Mouse (Mus musculus) heart, postnatal 10 days (tissue): Measurements from ENCODE around the gene Ccdc159. TPM values are rescaled to one million over a fixed set of nuclear protein-coding genes. Genes with fewer than 3 reads are reported as not detected.
A peak's percentile ranks its signal among the peaks of the same experiment; 100 is the strongest.

Experiments used
- DNase-seq, 2 experiments: peaks; one replicate each; pipeline ENCODE4 v3.0.0; 2021
- intact Hi-C: fragments of 180-260 bp; cut with DNase I; formaldehyde crosslinking; loops from one replicate; pipeline ENCODE4 v1.15.1; 2025
- total RNA-seq, 2 experiments: library from RNA; stranded (reverse); gene quantifications; 2 replicates each; pipeline ENCODE4 v1.2.3; 2021

The Ccdc159 gene
- total RNA-seq, 2 experiments from 2014 or later: 0.74 to 1.0 TPM

DNA sequence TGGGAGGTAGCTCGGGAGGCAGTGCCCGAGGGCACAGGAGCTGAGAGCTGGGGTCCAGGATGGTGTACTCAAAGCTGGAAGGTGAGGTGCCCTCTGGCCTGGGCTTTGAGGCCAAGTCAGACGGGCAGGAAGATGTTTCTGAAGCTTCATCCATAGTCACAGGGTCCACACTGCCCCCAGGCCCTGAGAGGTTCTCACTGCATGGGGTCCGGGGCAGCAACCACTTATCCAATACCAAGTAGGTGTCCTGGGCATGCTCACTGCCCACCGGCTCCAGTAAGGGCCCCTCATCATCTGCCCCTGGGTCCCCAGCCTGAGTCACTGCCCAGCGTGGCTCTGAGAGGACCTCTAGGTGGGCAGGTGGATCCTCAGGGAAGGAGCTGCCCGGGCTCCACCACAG lies 32.0 kb downstream of the Ccdc159 start:
- intact Hi-C loops: no loop called here
- no peak for DNase-seq

DNA sequence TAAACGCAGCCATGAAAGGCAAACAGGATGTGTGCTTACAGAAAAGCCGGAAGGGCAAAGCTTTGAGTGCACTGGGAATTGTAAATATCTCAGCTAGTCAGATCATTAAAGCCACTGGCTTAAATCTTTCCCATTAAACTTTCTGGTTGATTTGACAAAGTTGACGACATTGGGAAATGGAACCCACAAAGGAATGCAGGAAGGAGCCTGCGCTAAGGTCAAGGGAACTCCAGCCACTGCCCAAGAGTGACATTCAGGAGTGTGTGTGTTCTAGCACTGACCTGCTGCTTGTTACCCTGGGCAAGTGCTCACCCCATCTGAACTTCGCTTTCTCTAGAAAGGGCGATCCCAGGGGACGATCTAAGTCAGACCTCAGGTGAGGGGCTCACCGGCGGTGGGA lies 32.9 kb downstream of the Ccdc159 start:
- no peak for DNase-seq
- intact Hi-C loops: no loop called here

- intact Hi-C loops: no loop called here
- DNase-seq: no peak
Measured at GRCm38 (mm10) chr9:21960558-21961208, 33.4 kb downstream of the Ccdc159 start.

GRCm38 (mm10) chr9:21961366-21961980 lies 34.2 kb downstream of the Ccdc159 start:
- intact Hi-C loops: no loop called here
- DNase-seq: no peak

DNA sequence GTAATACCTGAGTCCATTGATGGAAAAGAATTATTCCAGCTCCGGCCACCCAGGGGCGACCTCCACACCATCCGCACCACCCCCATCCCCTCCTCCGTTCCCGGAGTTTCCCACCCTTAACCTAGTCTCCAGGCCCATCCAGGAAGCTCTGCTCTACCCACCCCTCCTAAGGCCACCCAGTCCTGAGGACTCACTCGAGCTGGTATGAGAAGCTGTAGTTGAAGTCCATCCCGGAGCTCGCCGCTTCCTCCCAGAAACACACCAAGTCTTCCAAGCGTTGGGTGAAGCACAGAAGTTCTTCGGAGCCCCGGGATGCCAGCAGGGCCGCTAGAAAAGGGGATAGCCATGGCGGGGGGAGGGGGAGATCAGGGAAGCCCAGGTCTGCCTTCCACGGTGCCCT lies 34.7 kb downstream of the Ccdc159 start:
- peak in 1 of 2 experiments; percentile 30 for DNase-seq
- intact Hi-C loops: no loop called here

GRCm38 (mm10) chr9:21962416-21963059 lies 35.3 kb downstream of the Ccdc159 start:
- intact Hi-C loops: no loop called here
- DNase-seq: peak; percentile 72 to 76

GRCm38 (mm10) chr9:21963417-21963816 lies 36.1 kb downstream of the Ccdc159 start, which contains the start of gene Epor:
Gene Epor, minus strand, starts transcription at chr9:21963506.
- DNase-seq: peak; percentile 68 to 72
- intact Hi-C loops: no loop called here

DNA sequence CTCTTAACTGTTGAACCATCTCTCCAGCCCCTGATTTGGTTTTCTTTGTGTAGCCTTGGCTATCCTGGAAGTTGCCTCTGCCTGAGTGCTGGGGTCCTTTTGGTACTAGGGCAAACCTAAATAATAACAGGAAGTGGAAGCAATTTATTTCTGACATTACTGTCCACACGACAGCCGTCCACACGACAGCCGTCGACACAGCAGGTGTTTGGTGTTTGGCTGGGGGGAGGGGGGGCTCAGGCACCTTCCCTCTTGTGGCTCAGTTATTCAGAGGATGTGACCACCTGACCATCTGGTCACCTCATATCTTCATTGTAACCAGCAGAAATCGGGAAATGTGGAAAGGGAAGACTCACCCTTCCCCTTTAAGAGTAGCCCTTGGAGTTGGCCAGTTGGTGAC lies 41.6 kb downstream of the Ccdc159 start:
- intact Hi-C loops: no loop called here

DNA sequence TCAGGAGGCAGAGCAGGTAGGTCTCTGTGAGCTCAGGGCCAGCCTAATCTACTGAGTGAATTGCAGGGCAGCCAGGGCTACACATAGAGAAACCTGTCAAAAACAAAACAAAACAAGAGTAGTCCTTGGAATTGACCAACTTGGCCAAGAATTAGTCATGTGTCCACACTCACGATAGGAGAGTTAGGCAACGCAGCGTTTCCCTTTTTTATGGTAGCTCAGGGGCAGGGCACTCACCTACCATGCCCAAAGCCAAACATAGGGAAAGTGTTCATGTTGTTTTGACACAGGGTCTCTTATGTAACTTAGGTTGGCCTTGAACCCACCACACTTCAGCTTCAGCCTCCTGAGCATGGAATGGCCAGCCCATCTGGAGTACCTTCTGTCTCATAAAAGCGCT lies 42.0 kb downstream of the Ccdc159 start:
- intact Hi-C loops: no loop called here

More for the DNA sequence above, 41.6 kb downstream of the Ccdc159 start:
- no peak for DNase-seq

GRCm38 (mm10) chr9:21976626-21977175 lies 49.4 kb downstream of the Ccdc159 start:
- no peak for DNase-seq
- intact Hi-C loops: loop anchor here (5.0 kb wide), 2 partner anchors 76 to 181 kb away; partner anchors contain the start of genes Elavl3 and Pigyl

More for the DNA sequence above, 42.0 kb downstream of the Ccdc159 start:
- no peak for DNase-seq

- DNase-seq: no peak
- intact Hi-C loops: loop anchor here (5.0 kb wide), 2 partner anchors 75 to 180 kb away; partner anchors contain the start of genes Elavl3 and Pigyl
Measured at GRCm38 (mm10) chr9:21977331-21977730, 50.1 kb downstream of the Ccdc159 start.

DNA sequence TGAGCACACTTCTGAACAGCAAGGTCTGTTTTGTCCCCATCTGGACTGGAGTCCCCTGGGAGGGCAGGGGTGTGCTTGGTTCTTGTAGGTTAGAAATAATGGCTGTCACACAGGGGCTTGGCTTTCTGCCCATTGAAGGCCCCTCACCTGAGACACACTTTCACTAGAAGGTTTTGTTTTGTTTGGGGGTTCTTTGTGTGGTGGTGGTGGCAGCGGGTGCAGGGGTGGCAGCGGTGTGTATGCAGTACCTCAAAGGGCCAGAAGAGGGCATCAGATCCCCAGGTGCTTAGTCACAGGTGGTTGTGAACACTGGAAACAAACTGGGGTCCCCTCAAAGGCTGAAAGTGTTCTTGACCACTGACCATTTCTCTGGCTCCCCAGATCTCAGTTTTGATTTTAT lies 50.7 kb downstream of the Ccdc159 start:
- intact Hi-C loops: loop anchor here (5.0 kb wide), 2 partner anchors 74 to 179 kb away; partner anchors contain the start of genes Elavl3 and Pigyl

DNA sequence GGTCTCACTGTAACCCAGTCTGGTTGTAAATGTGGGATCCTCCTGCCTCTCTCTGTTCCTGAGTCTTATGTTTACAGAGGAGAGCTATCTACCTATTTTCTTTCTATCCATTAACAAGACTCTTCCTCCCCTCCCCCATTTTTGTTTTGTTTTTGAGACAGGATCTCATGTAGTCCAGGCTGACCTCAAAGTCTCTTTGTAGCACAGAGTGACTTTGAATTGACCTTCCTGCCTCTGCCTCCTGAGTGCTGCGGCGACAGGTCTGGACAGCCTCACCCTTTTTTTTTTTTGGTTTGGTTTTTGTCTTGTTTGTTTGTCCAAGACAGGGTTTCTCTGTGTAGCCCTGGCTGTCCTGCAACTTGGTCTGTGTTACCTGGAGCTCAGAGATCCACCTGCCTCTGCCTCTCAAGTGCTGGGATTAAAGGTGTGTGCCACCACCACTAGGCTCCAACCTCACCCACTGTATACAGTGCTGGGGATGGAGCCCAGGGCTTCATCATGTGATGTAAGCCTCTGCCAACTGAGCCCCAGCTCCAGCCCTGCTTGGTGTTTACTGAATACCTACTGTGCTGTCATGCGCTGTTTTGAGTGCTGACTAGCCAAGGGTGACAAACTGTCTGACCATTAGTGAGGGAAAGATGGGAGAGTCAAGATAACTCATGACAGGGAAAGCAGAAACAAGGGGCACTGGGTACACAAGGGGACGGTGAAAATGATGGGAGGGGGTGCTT lies 51.3 kb downstream of the Ccdc159 start:
- intact Hi-C loops: loop anchor here (5.0 kb wide), 2 partner anchors 74 to 179 kb away; partner anchors contain the start of genes Elavl3 and Pigyl
- no peak for DNase-seq

More for the DNA sequence above, 50.7 kb downstream of the Ccdc159 start:
- peak in 1 of 2 experiments; percentile 42 for DNase-seq

DNA sequence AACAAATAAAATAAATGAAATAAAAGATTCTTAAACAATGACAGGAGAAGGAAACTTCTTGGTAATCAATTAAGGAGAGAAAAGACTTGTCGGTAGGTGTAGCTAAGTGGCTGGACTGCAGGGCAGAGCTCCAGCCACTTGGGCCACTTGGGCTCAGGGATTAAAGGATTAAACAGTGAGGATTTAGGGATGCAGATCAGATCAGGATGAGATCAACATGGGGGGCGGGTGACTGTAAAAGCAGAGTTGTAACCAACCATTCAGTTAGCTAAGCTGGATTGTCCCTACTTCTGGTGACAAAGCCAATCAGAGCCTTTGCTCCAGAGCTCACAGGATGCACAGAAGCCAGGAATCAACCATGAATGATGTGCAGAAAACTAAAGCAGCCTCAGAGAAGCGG lies 56.6 kb downstream of the Ccdc159 start:
- intact Hi-C loops: no loop called here
- no peak for DNase-seq

Other genes with a start within 250 kb of the Ccdc159 start
- 10 to 100 TPM in 1 of 2 experiments, 1 to 10 TPM in 1; 8.5 to 10.7 TPM for gene Ldlr, start 204.0 kb upstream of the Ccdc159 start, total RNA-seq
- 10 to 100 TPM; 11.9 to 14.5 TPM for gene Spc24, start 167.2 kb upstream of the Ccdc159 start, total RNA-seq
- 10 to 100 TPM; 49.5 to 51.9 TPM for gene Kank2, start 128.7 kb upstream of the Ccdc159 start, total RNA-seq
- gene Angptl8, start 92.0 kb upstream of the Ccdc159 start, total RNA-seq: under 1 TPM in 1 of 2 experiments, not detected in 1; 0.31 TPM
- 10 to 100 TPM; 63.0 to 66.5 TPM for gene Dock6, start 74.8 kb upstream of the Ccdc159 start, total RNA-seq
- 10 to 100 TPM; 10.3 to 12.6 TPM for gene Rab3d, start 9.3 kb upstream of the Ccdc159 start, total RNA-seq
- 10 to 100 TPM; 24.3 to 28.6 TPM for gene Tmem205, start 85 bp downstream of the Ccdc159 start, total RNA-seq
- 1 to 10 TPM; 2.2 to 2.4 TPM for gene Plppr2, start 9.6 kb downstream of the Ccdc159 start, total RNA-seq
- 1 to 10 TPM; 8.7 TPM for gene Swsap1, start 28.3 kb downstream of the Ccdc159 start, total RNA-seq
- 1 to 10 TPM; 3.1 to 4.0 TPM for gene Epor, start 36.0 kb downstream of the Ccdc159 start, total RNA-seq
- 1 to 10 TPM; 1.3 to 1.4 TPM for gene Rgl3, start 62.0 kb downstream of the Ccdc159 start, total RNA-seq
- not detected for gene Ccdc151, start 75.2 kb downstream of the Ccdc159 start, total RNA-seq
- gene Prkcsh, start 75.3 kb downstream of the Ccdc159 start, total RNA-seq: 10 to 100 TPM; 67.7 to 73.7 TPM
- gene Elavl3, start 124.6 kb downstream of the Ccdc159 start, total RNA-seq: under 1 TPM; 0.26 to 0.47 TPM
- under 1 TPM in 1 of 2 experiments, not detected in 1; 0.64 TPM for gene Gm49318, start 143.8 kb downstream of the Ccdc159 start, total RNA-seq
- 1 to 10 TPM; 5.9 to 7.3 TPM for gene Zfp653, start 143.9 kb downstream of the Ccdc159 start, total RNA-seq
- gene Ecsit, start 158.0 kb downstream of the Ccdc159 start, total RNA-seq: 10 to 100 TPM; 79.0 to 82.6 TPM
- gene Cnn1, start 171.7 kb downstream of the Ccdc159 start, total RNA-seq: 1 to 10 TPM; 8.2 to 9.7 TPM
- gene Elof1, start 189.7 kb downstream of the Ccdc159 start, total RNA-seq: 10 to 100 TPM; 43.5 to 44.0 TPM
- gene Acp5, start 208.2 kb downstream of the Ccdc159 start, total RNA-seq: 1 to 10 TPM; 1.8 to 2.8 TPM
- 10 to 100 TPM; 35.3 to 35.6 TPM for gene Pigyl, start 229.4 kb downstream of the Ccdc159 start, total RNA-seq